Mouse (Mus musculus): ENCODE results near the gene Celsr1. TPM values are rescaled to one million over a fixed set of nuclear protein-coding genes. Genes with fewer than 3 reads are reported as not detected.

Gene Celsr1
- polyA plus RNA-seq, 1 experiment from 2014 or later: 1.8 TPM

DNA sequence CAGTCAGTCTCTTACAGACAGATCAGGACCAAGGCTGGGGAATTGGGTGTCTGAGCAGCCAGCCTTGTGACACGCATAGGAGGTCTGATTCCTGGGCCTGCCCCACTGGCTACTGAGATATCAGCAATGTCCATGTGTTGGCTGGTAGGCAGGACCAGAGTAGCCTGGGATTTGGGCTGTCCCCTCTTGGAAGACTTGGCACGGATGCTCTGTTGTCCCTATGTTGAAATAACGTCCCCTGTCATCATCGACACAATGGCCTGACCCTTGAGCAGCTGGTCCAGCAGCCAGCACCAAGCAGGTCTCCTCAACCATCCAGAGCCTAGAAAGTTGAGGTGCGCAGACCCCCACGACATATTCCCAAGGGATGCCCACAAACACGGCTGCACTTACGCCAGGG is 70.9 kb downstream of the Celsr1 start:
- H3K4me2 ChIP-seq: no peak overlapping the region
- ATAC-seq (ENCODE audit: low FRiP score): no peak
- no peaks in the 10 kb centered on the region for H3K9me3 ChIP-seq
- no peak overlapping the region for H3K9ac ChIP-seq
- H3K4me1 ChIP-seq (replicated peaks): peaks cover 16% of the 10 kb centered on the region; the same call in 1 of the 2 replicates
- H3K27ac ChIP-seq: no peak overlapping the region
- WGBS: 97% methylated on average over 8 of the region's 8 CpGs
- no peaks in the 10 kb centered on the region for H3K36me3 ChIP-seq
- H3K27me3 ChIP-seq: no peaks in the 10 kb centered on the region
- H3K4me3 ChIP-seq: no peak overlapping the region

- no peak for ATAC-seq (ENCODE audit: low FRiP score)
- H3K9me3 ChIP-seq: no peaks in the 10 kb centered on the region
Measured at GRCm38 (mm10) chr15:85961651-85962050, 71.9 kb downstream of the Celsr1 start.

DNA sequence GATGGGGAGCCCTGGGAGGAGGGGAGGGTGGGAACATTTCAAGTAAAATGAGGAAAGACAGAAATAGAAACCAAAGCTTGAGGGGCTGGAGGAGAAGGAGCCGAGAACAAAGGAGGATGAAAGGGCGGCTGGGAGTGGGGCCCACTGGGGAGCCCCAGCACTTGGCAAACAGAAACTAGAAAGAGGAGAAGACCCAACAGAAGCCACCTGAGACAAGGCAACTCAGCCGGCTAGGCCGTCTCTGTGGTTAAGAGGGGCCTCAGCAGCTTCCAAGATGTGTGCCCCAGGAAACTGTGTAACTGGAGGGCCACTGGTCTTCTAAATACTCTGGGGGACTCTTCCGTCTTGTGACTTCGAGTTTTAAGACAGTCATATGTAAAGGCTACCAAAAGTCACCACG is 72.4 kb downstream of the Celsr1 start:
- H3K27ac ChIP-seq: no peak overlapping the region
- 80% methylated on average over 7 of the region's 7 CpGs for WGBS

More at GRCm38 (mm10) chr15:85961651-85962050, 71.9 kb downstream of the Celsr1 start:
- H3K27me3 ChIP-seq: no peaks in the 10 kb centered on the region
- H3K4me2 ChIP-seq: no peak overlapping the region
- WGBS: 80% methylated on average over 4 of the region's 4 CpGs
- no peak overlapping the region for H3K4me3 ChIP-seq
- H3K4me1 ChIP-seq (replicated peaks): peaks cover 16% of the 10 kb centered on the region; the same call in 1 of the 2 replicates
- H3K27ac ChIP-seq: no peak overlapping the region
- H3K9ac ChIP-seq: no peak overlapping the region
- no peaks in the 10 kb centered on the region for H3K36me3 ChIP-seq

GRCm38 (mm10) chr15:85956202-85956601 is 77.4 kb downstream of the Celsr1 start:
- H3K4me2 ChIP-seq: no peak overlapping the region
- H3K27ac ChIP-seq: no peak overlapping the region
- no peak overlapping the region for H3K4me3 ChIP-seq
- H3K4me1 ChIP-seq (replicated peaks): peaks cover 18% of the 10 kb centered on the region; the same call in 1 of the 2 replicates
- no peak for ATAC-seq (ENCODE audit: low FRiP score)
- H3K36me3 ChIP-seq: no peaks in the 10 kb centered on the region
- H3K9ac ChIP-seq: no peak overlapping the region
- H3K27me3 ChIP-seq: no peaks in the 10 kb centered on the region
- H3K9me3 ChIP-seq: no peaks in the 10 kb centered on the region
- WGBS: 83% methylated on average over 6 of the region's 6 CpGs

More for the DNA sequence above, 72.4 kb downstream of the Celsr1 start:
- Histone ChIP-seq H3K9me3 (no peaks in the 10 kb centered on the region), H3K4me3 (no peak overlapping the region), H3K36me3 (no peaks in the 10 kb centered on the region), H3K27me3 (no peaks in the 10 kb centered on the region), H3K4me2 (no peak overlapping the region), H3K4me1 (replicated peaks) (peaks cover 18% of the 10 kb centered on the region; the same call in 1 of the 2 replicates), H3K9ac (no peak overlapping the region)
- no peak for ATAC-seq (ENCODE audit: low FRiP score)

DNA sequence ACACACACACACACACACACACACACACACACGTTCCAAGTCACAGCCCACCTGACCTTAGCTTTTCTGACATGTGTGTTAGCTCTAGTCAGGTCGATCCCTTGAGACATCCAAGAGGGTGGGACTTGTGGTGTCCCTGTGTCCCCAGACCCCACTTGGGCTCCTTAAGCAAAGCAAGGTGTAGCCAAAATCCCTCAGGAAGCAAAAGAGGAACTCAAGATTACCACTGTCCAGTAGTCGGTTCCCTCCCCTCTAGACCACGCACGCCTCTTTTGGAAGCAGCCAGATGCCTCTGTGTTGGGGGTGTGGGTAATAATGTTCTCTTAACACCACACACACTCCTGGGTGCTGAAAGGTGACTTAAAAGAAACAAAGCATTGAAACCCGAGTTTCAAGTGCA is 80.1 kb downstream of the Celsr1 start:
- H3K27ac ChIP-seq: no peak overlapping the region
- 95% methylated on average over 6 of the region's 6 CpGs for WGBS
- H3K9ac ChIP-seq: no peak overlapping the region
- no peaks in the 10 kb centered on the region for H3K27me3 ChIP-seq
- H3K9me3 ChIP-seq: no peaks in the 10 kb centered on the region
- no peaks in the 10 kb centered on the region for H3K36me3 ChIP-seq
- peaks cover 23% of the 10 kb centered on the region for H3K4me1 ChIP-seq (replicated peaks)
- H3K4me3 ChIP-seq: no peak overlapping the region
- no peak overlapping the region for H3K4me2 ChIP-seq
- ATAC-seq (ENCODE audit: low FRiP score): no peak

- H3K9me3 ChIP-seq: no peaks in the 10 kb centered on the region
- no peaks in the 10 kb centered on the region for H3K36me3 ChIP-seq
- no peak overlapping the region for H3K9ac ChIP-seq
- WGBS: 64% methylated on average over 16 of the region's 16 CpGs
- ATAC-seq (ENCODE audit: low FRiP score): no peak
- H3K27me3 ChIP-seq: no peaks in the 10 kb centered on the region
- H3K4me3 ChIP-seq: no peak overlapping the region
- H3K27ac ChIP-seq: no peak overlapping the region
- no peak overlapping the region for H3K4me2 ChIP-seq
- H3K4me1 ChIP-seq (replicated peaks): peaks cover 24% of the 10 kb centered on the region
Measured at GRCm38 (mm10) chr15:85949421-85950164, 84.0 kb downstream of the Celsr1 start.

DNA sequence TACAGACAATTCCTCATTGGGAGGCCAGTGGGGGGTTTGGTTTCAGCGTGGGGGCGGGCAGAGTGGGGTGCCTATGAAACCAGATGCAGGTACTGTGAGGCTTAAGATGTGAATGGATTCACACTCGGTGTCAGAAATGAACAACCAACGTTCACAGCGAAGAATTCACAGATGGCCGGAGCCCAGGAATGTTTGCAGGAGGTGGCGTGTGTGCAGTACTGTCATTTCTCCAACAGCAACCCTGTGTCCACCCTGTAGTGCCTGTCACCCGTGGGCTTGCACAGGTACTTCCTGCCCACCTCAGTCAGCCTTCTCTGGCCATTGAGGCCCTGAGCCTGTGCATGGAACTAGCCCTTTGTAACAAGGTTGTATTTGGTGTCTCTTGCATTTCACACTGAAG is 85.6 kb downstream of the Celsr1 start:
- H3K4me3 ChIP-seq: no peak overlapping the region
- no peaks in the 10 kb centered on the region for H3K36me3 ChIP-seq
- ATAC-seq (ENCODE audit: low FRiP score): no peak
- no peak overlapping the region for H3K9ac ChIP-seq
- 18% methylated on average over 8 of the region's 8 CpGs for WGBS
- H3K4me2 ChIP-seq: peak overlapping the region; percentile 13; the same call in 1 of the 2 replicates
- H3K9me3 ChIP-seq: no peaks in the 10 kb centered on the region
- H3K27ac ChIP-seq: peak overlapping the region; percentile 13; the same call in 1 of the 2 replicates
- H3K4me1 ChIP-seq (replicated peaks): peaks cover 23% of the 10 kb centered on the region
- no peaks in the 10 kb centered on the region for H3K27me3 ChIP-seq

- Histone ChIP-seq H3K4me1 (replicated peaks) (peaks cover 23% of the 10 kb centered on the region), H3K9ac (no peak overlapping the region), H3K4me3 (no peak overlapping the region), H3K36me3 (no peaks in the 10 kb centered on the region), H3K4me2 (peak overlapping the region; percentile 13; the same call in 1 of the 2 replicates), H3K27me3 (no peaks in the 10 kb centered on the region), H3K9me3 (no peaks in the 10 kb centered on the region), H3K27ac (peak overlapping the region; percentile 13; the same call in 1 of the 2 replicates)
- WGBS: 20% methylated on average over 9 of the region's 9 CpGs
- no peak for ATAC-seq (ENCODE audit: low FRiP score)
Measured at GRCm38 (mm10) chr15:85947541-85947940, 86.0 kb downstream of the Celsr1 start.

GRCm38 (mm10) chr15:85935627-85936049 is 97.9 kb downstream of the Celsr1 start:
- whole genome bisulfite sequencing: 39% methylated on average over 5 of the region's 5 CpGs
- no peak overlapping the region for H3K4me2 ChIP-seq
- no peak overlapping the region for H3K27ac ChIP-seq
- no peaks in the 10 kb centered on the region for H3K9me3 ChIP-seq
- no peaks in the 10 kb centered on the region for H3K4me1 ChIP-seq (replicated peaks)
- no peaks in the 10 kb centered on the region for H3K36me3 ChIP-seq
- H3K4me3 ChIP-seq: no peak overlapping the region
- no peak overlapping the region for H3K9ac ChIP-seq
- no peak for ATAC-seq (ENCODE audit: low FRiP score)
- no peaks in the 10 kb centered on the region for H3K27me3 ChIP-seq

- Histone ChIP-seq H3K9me3 (no peaks in the 10 kb centered on the region), H3K27ac (no peak overlapping the region), H3K4me2 (no peak overlapping the region), H3K4me1 (replicated peaks) (no peaks in the 10 kb centered on the region), H3K27me3 (no peaks in the 10 kb centered on the region), H3K9ac (no peak overlapping the region), H3K36me3 (peaks cover 9% of the 10 kb centered on the region), H3K4me3 (no peak overlapping the region)
- WGBS: 90% methylated on average over 12 of the region's 12 CpGs
- ATAC-seq (ENCODE audit: low FRiP score): no peak
Measured at GRCm38 (mm10) chr15:85928161-85928560, 105.4 kb downstream of the Celsr1 start.

GRCm38 (mm10) chr15:85921855-85922254 is 111.7 kb downstream of the Celsr1 start:
- 91% methylated on average over 11 of the region's 11 CpGs for WGBS

GRCm38 (mm10) chr15:85919892-85920248 is 113.7 kb downstream of the Celsr1 start:
- ATAC-seq (ENCODE audit: low FRiP score): no peak
- peaks cover 9% of the 10 kb centered on the region for H3K36me3 ChIP-seq
- 0 out of 2 replicates have a peak, but pooled peaks cover 6% of the 10 kb centered on the region for H3K27me3 ChIP-seq
- peaks cover 21% of the 10 kb centered on the region for H3K4me1 ChIP-seq (replicated peaks)
- no peak overlapping the region for H3K4me3 ChIP-seq
- peaks cover 6% of the 10 kb centered on the region for H3K9me3 ChIP-seq
- H3K27ac ChIP-seq: no peak overlapping the region
- WGBS: 27% methylated on average over 8 of the region's 8 CpGs
- no peak overlapping the region for H3K9ac ChIP-seq
- H3K4me2 ChIP-seq: no peak overlapping the region

More at GRCm38 (mm10) chr15:85921855-85922254, 111.7 kb downstream of the Celsr1 start:
- Histone ChIP-seq H3K4me3 (no peak overlapping the region), H3K4me1 (replicated peaks) (peaks cover 21% of the 10 kb centered on the region), H3K27me3 (0 out of 2 replicates have a peak, but pooled peaks cover 6% of the 10 kb centered on the region), H3K9ac (no peak overlapping the region), H3K9me3 (no peaks in the 10 kb centered on the region), H3K36me3 (no peaks in the 10 kb centered on the region), H3K4me2 (no peak overlapping the region), H3K27ac (no peak overlapping the region)
- no peak for ATAC-seq (ENCODE audit: low FRiP score)

Measured in hindbrain, embryonic 13.5 days (tissue).